Mouse (Mus musculus) MEL (cell line): ENCODE data around the gene Abce1. TPM values are rescaled to one million over a fixed set of nuclear protein-coding genes. Genes with fewer than 3 reads are reported as not detected.

Source experiments
- DNase-seq: peaks from one replicate; pipeline ENCODE4 v3.0.0; 2011; ENCODE audit warnings: low read depth, low spot score
- H3K27ac ChIP-seq: 2 replicates; pipeline ENCODE4 v1.5.1; 2012; ENCODE audit warnings: low read depth, mild to moderate bottlenecking, control low read depth, low read length, moderate library complexity; ENCODE audit not compliant: control insufficient read depth
- H3K27me3 ChIP-seq, 2 experiments: fragments of 150-350 bp in 1 of 2; sonication (generic) in 1 of 2; 2 replicates each; pipeline ENCODE4 v1.6.1; 2012; ENCODE audit warnings: low read length in 2 of 2, mild to moderate bottlenecking in 2 of 2, improper control_type of control experiment in 1 of 2, moderate library complexity in 1 of 2; ENCODE audit not compliant: insufficient read depth in 2 of 2, control insufficient read depth in 1 of 2
- H3K36me3 ChIP-seq, 2 experiments: 2 replicates each; pipeline ENCODE4 v1.6.1; 2012 to 2014; ENCODE audit warnings: low read length in 2 of 2, improper control_type of control experiment in 1 of 2, inconsistent platforms in 1 of 2, mild to moderate bottlenecking in 1 of 2; ENCODE audit not compliant: insufficient read depth in 2 of 2, control insufficient read depth in 1 of 2
- H3K4me1 ChIP-seq, 2 experiments: fragments of 150-350 bp in 1 of 2; sonication (generic) in 1 of 2; 2 replicates each; pipeline ENCODE4 v1.6.1; 2012; ENCODE audit warnings: low read length in 2 of 2, improper control_type of control experiment in 1 of 2, mild to moderate bottlenecking in 1 of 2; ENCODE audit not compliant: insufficient read depth in 2 of 2, control insufficient read depth in 1 of 2
- H3K4me3 ChIP-seq, 2 experiments: fragments of 150-350 bp in 1 of 2; sonication (generic) in 1 of 2; 2 replicates each; pipeline ENCODE4 v1.5.1; 2012; ENCODE audit warnings: low read depth in 2 of 2, low read length in 2 of 2, mild to moderate bottlenecking in 2 of 2, moderate library complexity in 2 of 2, control low read depth in 1 of 2, improper control_type of control experiment in 1 of 2; ENCODE audit not compliant: control insufficient read depth in 1 of 2, insufficient read depth in 1 of 2
- H3K79me2 ChIP-seq: 2 replicates; pipeline ENCODE4 v1.6.1; 2012; ENCODE audit warnings: mild to moderate bottlenecking, low read length, moderate library complexity; ENCODE audit not compliant: control insufficient read depth, poor library complexity, insufficient read depth
- H3K9ac ChIP-seq: 2 replicates; pipeline ENCODE4 v1.6.1; 2012; ENCODE audit warnings: low read depth, mild to moderate bottlenecking, control low read depth, low read length, moderate library complexity; ENCODE audit not compliant: control insufficient read depth, poor library complexity, severe bottlenecking
- H3K9me3 ChIP-seq: fragments of 150-350 bp; sonication (generic); replicated peaks from 2 replicates; pipeline ENCODE4 v1.6.1; 2012; ENCODE audit warnings: mild to moderate bottlenecking, low read length, improper control_type of control experiment, moderate library complexity; ENCODE audit not compliant: insufficient read depth
- CHD2 ChIP-seq: IDR thresholded peaks from 2 replicates; pipeline ENCODE4 v1.6.1; 2011; ENCODE audit warnings: low read length, improper control_type of control experiment
- E2F4 ChIP-seq: IDR thresholded peaks from 2 replicates; pipeline ENCODE4 v1.6.1; 2011; ENCODE audit warnings: low read depth, low read length, improper control_type of control experiment, borderline replicate concordance
- ELF1 ChIP-seq: IDR thresholded peaks from 2 replicates; pipeline ENCODE4 v1.6.1; 2014; ENCODE audit warnings: low read depth, mild to moderate bottlenecking, inconsistent platforms, low read length, improper control_type of control experiment, moderate library complexity
- ETS1 ChIP-seq: IDR thresholded peaks from 2 replicates; pipeline ENCODE4 v1.6.1; 2012; ENCODE audit warnings: low read depth, mild to moderate bottlenecking, inconsistent platforms, low read length, improper control_type of control experiment, moderate library complexity
- JUND ChIP-seq: IDR thresholded peaks from 2 replicates; pipeline ENCODE4 v1.6.1; 2011; ENCODE audit warnings: low read depth, mild to moderate bottlenecking, improper control_type of control experiment, low read length
- MAX ChIP-seq: IDR thresholded peaks from 2 replicates; pipeline ENCODE4 v1.6.1; 2011; ENCODE audit warnings: low read length, improper control_type of control experiment
- MAZ ChIP-seq: IDR thresholded peaks from 2 replicates; pipeline ENCODE4 v1.6.1; 2012; ENCODE audit warnings: low read depth, mild to moderate bottlenecking, inconsistent platforms, low read length, improper control_type of control experiment
- MXI1 ChIP-seq: IDR thresholded peaks from 2 replicates; pipeline ENCODE4 v1.6.1; 2011; ENCODE audit warnings: mild to moderate bottlenecking, low read depth, low read length, improper control_type of control experiment
- NRF1 ChIP-seq: IDR thresholded peaks from 2 replicates; pipeline ENCODE4 v1.6.1; 2014; ENCODE audit warnings: low read depth, mild to moderate bottlenecking, inconsistent platforms, low read length, improper control_type of control experiment, moderate library complexity; ENCODE audit not compliant: poor library complexity, insufficient read depth, severe bottlenecking
- POLR2A ChIP-seq, 2 experiments: IDR thresholded peaks; 2 replicates each; pipeline ENCODE4 v1.6.1; 2011 to 2012; ENCODE audit warnings: low read length in 2 of 2, mild to moderate bottlenecking in 2 of 2, control low read depth in 1 of 2, improper control_type of control experiment in 1 of 2, low read depth in 1 of 2, moderate library complexity in 1 of 2; ENCODE audit not compliant: control insufficient read depth in 1 of 2, insufficient read depth in 1 of 2, poor library complexity in 1 of 2
- POLR2AphosphoS2 ChIP-seq: IDR thresholded peaks from 2 replicates; pipeline ENCODE4 v1.6.1; 2011; ENCODE audit warnings: low read length, improper control_type of control experiment
- POLR2AphosphoS5 ChIP-seq: IDR thresholded peaks from 2 replicates; pipeline ENCODE4 v1.6.1; 2012; ENCODE audit warnings: low read depth, borderline replicate concordance, mild to moderate bottlenecking, inconsistent platforms, low read length, moderate library complexity, mixed read lengths
- RAD21 ChIP-seq: IDR thresholded peaks from 2 replicates; pipeline ENCODE4 v1.6.1; 2011; ENCODE audit warnings: mild to moderate bottlenecking, low read depth, low read length, improper control_type of control experiment
- SMC3 ChIP-seq: IDR thresholded peaks from 2 replicates; pipeline ENCODE4 v1.6.1; 2011; ENCODE audit warnings: low read depth, low read length, improper control_type of control experiment
- USF1 ChIP-seq: IDR thresholded peaks from 2 replicates; pipeline ENCODE4 v1.6.1; 2014; ENCODE audit warnings: low read depth, mild to moderate bottlenecking, inconsistent platforms, low read length, improper control_type of control experiment, moderate library complexity
- ZC3H11A ChIP-seq: IDR thresholded peaks from 2 replicates; pipeline ENCODE4 v1.6.1; 2012; ENCODE audit warnings: low read depth, mild to moderate bottlenecking, inconsistent platforms, low read length, improper control_type of control experiment
- ZKSCAN1 ChIP-seq: IDR thresholded peaks from 2 replicates; pipeline ENCODE4 v1.6.1; 2012; ENCODE audit warnings: low read depth, mild to moderate bottlenecking, inconsistent platforms, low read length, improper control_type of control experiment, moderate library complexity
- ZNF384 ChIP-seq: IDR thresholded peaks from 2 replicates; pipeline ENCODE4 v1.6.1; 2012; ENCODE audit warnings: low read depth, mild to moderate bottlenecking, inconsistent platforms, low read length, improper control_type of control experiment
- polyA plus RNA-seq, 2 experiments: library from polyadenylated mRNA; stranded (reverse) in 1 of 2; unstranded in 1 of 2; fragments of >175 nt in 1 of 2; fragments of >200 nt in 1 of 2; gene quantifications; 2 replicates each; pipeline versions ENCODE4 v1.2.1 to v1.2.4; 2012; ENCODE audit warnings: low replicate concordance in 2 of 2, low read depth in 1 of 2; ENCODE audit not compliant: insufficient read length in 2 of 2, insufficient read depth in 1 of 2, missing spikeins in 1 of 2
- total RNA-seq: library from RNA; depleted of rRNA; stranded (reverse); fragments of 300-350 nt; gene quantifications from 2 replicates; pipeline ENCODE4 v1.2.3, GENCODE M21; 2012

The Abce1 gene
- total and polyA plus RNA-seq, 3 experiments, result 141 to 293 (median 174) TPM

GRCm38 (mm10) chr8:79711064-79711961, at the start of gene Abce1, which contains the start of gene Anapc10 (continued):
- no peak for TF ChIP-seq SMC3
- TF ChIP-seq E2F4, result 0 out of 2 replicates have a peak, but pooled peaks have one; percentile 65
- TF ChIP-seq NRF1, result peak; percentile 91
- peak; percentile 39; the same call in 1 of the 2 replicates for TF ChIP-seq JUND
- TF ChIP-seq MXI1, result peak; percentile 94

DNA sequence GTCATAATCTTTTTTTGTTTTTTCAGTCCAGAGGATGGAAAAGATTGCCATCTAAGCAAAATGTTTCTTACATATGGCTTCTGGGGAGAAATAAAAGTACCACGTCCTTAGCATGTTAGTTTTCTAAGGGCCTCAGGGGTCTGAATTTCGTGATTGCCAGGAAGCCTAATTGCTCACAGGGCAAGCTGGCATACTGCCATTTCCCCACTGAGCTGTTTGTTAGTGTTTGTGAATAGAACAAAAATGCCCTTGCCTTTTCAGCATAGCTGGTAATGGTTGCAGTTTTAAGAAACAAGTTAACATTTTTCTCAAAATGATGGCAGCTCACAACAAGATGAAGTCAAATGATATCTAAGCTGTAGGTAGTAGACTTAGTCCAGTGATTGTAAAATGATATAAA, 38.8 kb upstream of the Abce1 start:
- Histone ChIP-seq H3K9me3 (no peaks in the 10 kb centered on the region), H3K36me3 (peaks cover 0 to 5% of the 10 kb centered on the region in 2 experiments; a peak in 1 of 4 replicates), H3K4me3 (no peak overlapping the region), H3K9ac (no peak overlapping the region), H3K27me3 (no peaks in the 10 kb centered on the region), H3K79me2 (no peaks in the 10 kb centered on the region), H3K27ac (no peak overlapping the region), H3K4me1 (no peaks in the 10 kb centered on the region)
- no peak for DNase-seq
- TF ChIP-seq POLR2AphosphoS2 (no peak), ETS1 (no peak), ZC3H11A (no peak), ZKSCAN1 (no peak), CHD2 (no peak), USF1 (no peak), MXI1 (no peak), ELF1 (no peak), ZNF384 (no peak), POLR2AphosphoS5 (no peak), NRF1 (no peak), MAX (no peak), MAZ (no peak)

- TF ChIP-seq RAD21 (no peak), POLR2A (IDR thresholded peaks at IDR 0.05; ENCODE audit: control insufficient read depth in 1 of 2, insufficient read depth in 1 of 2, low read depth in 1 of 2, low read length in 2 of 2, poor library complexity in 1 of 2) (no peak)
- DNase-seq, result no peak
- Histone ChIP-seq H3K4me1 (no peaks in the 10 kb centered on the region), H3K9me3 (no peaks in the 10 kb centered on the region), H3K79me2 (no peaks in the 10 kb centered on the region), H3K9ac (no peak overlapping the region), H3K27ac (no peak overlapping the region), H3K36me3 (peaks cover 0 to 5% of the 10 kb centered on the region in 2 experiments; a peak in 1 of 4 replicates), H3K4me3 (no peak overlapping the region), H3K27me3 (no peaks in the 10 kb centered on the region)
Measured at GRCm38 (mm10) chr8:79748591-79748990, 37.1 kb upstream of the Abce1 start.
